Mouse (Mus musculus) ES-Bruce4 (cell line): ENCODE measurements at regions not wholly inside any gene's neighbourhood (a gene's known extent, or its start where the extent isn't known, plus 50 kb on each side); places are given as distances from the start of the nearest gene placed in this dataset.

Source experiments
- CTCF ChIP-seq: IDR thresholded peaks from one replicate; pipeline ENCODE4 v1.8.1; 2011; ENCODE audit warnings: low read depth, low read length
- POLR2A ChIP-seq: IDR thresholded peaks from one replicate; pipeline ENCODE4 v1.8.1; 2011; ENCODE audit warnings: low read length; ENCODE audit not compliant: insufficient read depth

- TF ChIP-seq POLR2A, result no peak
- TF ChIP-seq CTCF, result no peak
Observed at GRCm38 (mm10) chr11:114178746-114179472, 112.1 kb upstream of the Sdk2 start.
